Mouse (Mus musculus) hindbrain, embryonic 11.5 days (tissue): Measurements from ENCODE around the gene Rps19. TPM values are rescaled to one million over a fixed set of nuclear protein-coding genes. Genes with fewer than 3 reads are reported as not detected.

Experiments used
- ATAC-seq: fragments of 200-750 bp; cut with Nextera tagmentation; 2 replicates; pipeline ENCODE4 v1.8.0; 2017; ENCODE audit warnings: mild to moderate bottlenecking, moderate TSS enrichment, moderate library complexity; ENCODE audit not compliant: low FRiP score
- DNase-seq: peaks from one replicate; pipeline ENCODE4 v3.0.0-alpha.2; 2015; ENCODE audit warnings: low spot score
- H3K27ac ChIP-seq: fragments of 300-500 bp; sonication (generic); 2 replicates; pipeline ENCODE4 v1.5.1; 2014; ENCODE audit warnings: mild to moderate bottlenecking, low read depth, low read length
- H3K27me3 ChIP-seq: fragments of 300-500 bp; sonication (generic); 2 replicates; pipeline ENCODE4 v1.6.1; 2014; ENCODE audit warnings: mild to moderate bottlenecking, low read length, moderate library complexity, mixed read lengths; ENCODE audit not compliant: control insufficient read depth, insufficient read depth
- H3K36me3 ChIP-seq: fragments of 300-500 bp; sonication (generic); 2 replicates; pipeline ENCODE4 v1.6.1; 2014; ENCODE audit warnings: mild to moderate bottlenecking, low read length, moderate library complexity, mixed read lengths; ENCODE audit not compliant: control insufficient read depth, insufficient read depth
- H3K4me1 ChIP-seq: fragments of 300-500 bp; sonication (generic); replicated peaks from 2 replicates; pipeline ENCODE4 v1.6.1; 2014; ENCODE audit warnings: low read length, mixed read lengths; ENCODE audit not compliant: control insufficient read depth, insufficient read depth
- H3K4me2 ChIP-seq: fragments of 300-500 bp; sonication (generic); replicated peaks from 2 replicates; pipeline ENCODE4 v1.6.1; 2014; ENCODE audit warnings: mild to moderate bottlenecking, low read depth, low read length
- H3K4me3 ChIP-seq: fragments of 300-500 bp; sonication (generic); 2 replicates; pipeline ENCODE4 v1.5.1; 2014; ENCODE audit warnings: low read depth, low read length
- H3K9ac ChIP-seq: fragments of 300-500 bp; sonication (generic); 2 replicates; pipeline ENCODE4 v1.6.1; 2014; ENCODE audit warnings: low read depth, low read length
- H3K9me3 ChIP-seq: fragments of 300-500 bp; sonication (generic); 2 replicates; pipeline ENCODE4 v1.6.1; 2016; ENCODE audit warnings: low read length; ENCODE audit not compliant: control insufficient read depth
- WGBS: fragments of 180-500 bp; shearing (Covaris S2); extraction: QIAGEN DNeasy Blood & Tissue Kit; methylation state at CpG from one replicate; pipeline ENCODE4 v1.1.7; 2014; 5-methylcytosine and 5-hydroxymethylcytosine counted together
- polyA plus RNA-seq: library from polyadenylated mRNA; unstranded; fragments of >200 nt; fragmentation: Nextera tagmentation; extraction: Ambion mirVana; gene quantifications from 2 replicates; pipeline ENCODE4 v1.2.1, GENCODE M21; 2014

Gene Rps19
- polyA plus RNA-seq, 1 experiment from 2014 or later, result 1,792 TPM

DNA sequence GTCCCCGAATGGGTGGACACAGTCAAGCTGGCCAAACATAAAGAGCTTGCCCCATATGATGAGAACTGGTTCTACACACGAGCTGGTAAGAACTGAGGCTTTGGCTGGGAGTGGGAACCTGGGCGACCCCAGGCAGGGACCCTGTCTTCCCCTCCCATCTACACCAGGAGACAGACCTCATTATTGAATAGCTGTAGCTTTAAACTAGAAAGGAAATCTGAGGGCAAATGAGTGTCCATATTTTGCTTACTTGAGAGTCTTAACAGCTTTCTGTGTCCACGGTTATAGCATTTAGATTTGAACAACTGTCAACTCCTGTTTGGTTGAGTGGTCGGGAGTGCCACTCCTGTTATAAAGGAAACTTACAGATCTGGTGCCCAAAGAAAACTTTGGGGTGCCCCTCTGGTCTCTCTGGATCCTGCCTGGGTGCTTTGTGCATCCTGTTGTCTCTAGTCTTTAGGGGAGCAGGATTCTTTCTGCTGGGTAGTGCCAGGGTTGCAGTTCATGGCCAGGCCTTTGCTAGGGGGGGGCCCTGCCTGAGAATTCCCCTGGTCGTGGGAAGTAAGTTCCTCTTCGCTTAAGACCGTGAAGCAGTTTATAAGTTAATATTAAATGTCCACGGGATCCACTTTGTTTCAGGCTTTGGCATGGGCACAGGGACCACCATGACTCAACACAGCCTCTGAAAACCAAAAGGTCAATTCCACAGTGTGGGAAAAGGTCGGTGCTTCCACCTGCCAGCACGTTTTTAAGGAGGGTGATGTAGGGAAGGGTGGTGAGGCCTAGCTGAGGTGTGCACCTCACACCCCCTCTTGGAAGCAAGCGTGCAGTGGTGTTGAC is 1.5 kb downstream of the Rps19 start:
- peak overlapping the region; percentile 49 for H3K4me2 ChIP-seq
- peaks cover 20% of the 10 kb centered on the region; the same call in 1 of the 2 replicates for H3K36me3 ChIP-seq

GRCm38 (mm10) chr7:24886308-24886633 is 2.1 kb downstream of the Rps19 start:
- Histone ChIP-seq H3K27ac (no peak overlapping the region), H3K9ac (peak overlapping the region; percentile 3; the same call in 1 of the 2 replicates), H3K36me3 (peaks cover 20% of the 10 kb centered on the region; the same call in 1 of the 2 replicates), H3K4me3 (peak overlapping the region; percentile 97), H3K9me3 (no peaks in the 10 kb centered on the region), H3K27me3 (no peaks in the 10 kb centered on the region), H3K4me1 (peaks cover 10% of the 10 kb centered on the region), H3K4me2 (peak overlapping the region; percentile 49)
- WGBS, result 74% methylated on average over 4 of the region's 4 CpGs
- no peak for ATAC-seq
- no peak for DNase-seq

More for the DNA sequence above, 1.5 kb downstream of the Rps19 start:
- Histone ChIP-seq H3K9me3 (no peaks in the 10 kb centered on the region), H3K4me3 (peak overlapping the region; percentile 97), H3K9ac (peak overlapping the region; percentile 99), H3K4me1 (peaks cover 10% of the 10 kb centered on the region), H3K27me3 (no peaks in the 10 kb centered on the region), H3K27ac (no peak overlapping the region)
- WGBS, result 47% methylated on average over 12 of the region's 12 CpGs
- DNase-seq, result no peak
- ATAC-seq, result no peak

- H3K4me2 ChIP-seq, result no peak overlapping the region
- H3K27me3 ChIP-seq, result no peaks in the 10 kb centered on the region
- H3K27ac ChIP-seq, result no peak overlapping the region
- 76% methylated on average over 4 of the region's 4 CpGs for WGBS
- H3K9me3 ChIP-seq, result no peaks in the 10 kb centered on the region
- peaks cover 10% of the 10 kb centered on the region for H3K4me1 ChIP-seq
- H3K36me3 ChIP-seq, result peaks cover 20% of the 10 kb centered on the region; the same call in 1 of the 2 replicates
- no peak for DNase-seq
- no peak for ATAC-seq
- H3K9ac ChIP-seq, result no peak overlapping the region
- 0 out of 2 replicates have a peak overlapping the region, but pooled peaks have one; percentile 4 for H3K4me3 ChIP-seq
Measured at GRCm38 (mm10) chr7:24887096-24887495, 2.9 kb downstream of the Rps19 start.

DNA sequence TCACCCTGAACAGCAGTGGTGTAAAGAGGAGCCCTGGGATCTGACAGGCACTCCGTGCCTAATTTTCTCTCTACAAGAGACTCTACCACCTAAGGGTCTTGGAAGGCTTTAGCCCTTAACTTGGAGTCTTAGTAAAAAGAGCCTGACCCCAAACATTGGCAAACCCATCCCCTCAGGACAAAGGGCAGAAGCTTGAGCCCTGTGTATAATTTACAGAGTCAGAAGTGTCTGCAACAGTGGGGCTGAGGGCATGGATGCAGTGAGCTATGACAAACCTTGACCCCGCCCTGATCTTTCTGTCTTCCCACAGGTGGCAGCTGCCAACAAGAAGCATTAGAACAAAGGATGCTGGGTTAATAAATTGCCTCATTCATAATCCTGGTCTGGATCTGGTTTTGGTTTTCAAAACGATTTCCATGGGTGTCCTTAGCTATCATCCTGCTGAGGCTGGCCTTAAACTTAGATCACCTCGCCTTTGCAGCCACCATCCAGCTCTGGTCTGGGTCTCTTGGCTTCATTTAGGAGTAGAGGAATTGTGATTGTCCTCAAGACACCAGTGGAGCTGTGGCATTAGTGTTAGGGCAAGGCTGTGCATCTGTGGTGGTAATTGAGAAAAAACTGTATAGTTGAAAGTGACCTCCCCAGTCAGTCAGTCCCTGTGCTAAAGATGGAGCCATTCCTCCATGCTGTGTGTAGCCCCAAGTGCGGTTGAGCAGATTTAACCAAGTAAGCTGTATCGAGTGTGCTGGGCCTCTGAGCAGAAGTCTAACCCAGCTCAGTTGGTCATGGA is 5.5 kb downstream of the Rps19 start:
- no peak overlapping the region for H3K9ac ChIP-seq
- H3K27ac ChIP-seq, result 0 out of 2 replicates have a peak overlapping the region, but pooled peaks have one; percentile 24
- no peaks in the 10 kb centered on the region for H3K27me3 ChIP-seq
- H3K4me1 ChIP-seq, result peaks cover 10% of the 10 kb centered on the region
- no peak overlapping the region for H3K4me2 ChIP-seq
- WGBS, result 79% methylated on average over 6 of the region's 6 CpGs
- no peak overlapping the region for H3K4me3 ChIP-seq
- H3K36me3 ChIP-seq, result peaks cover 20% of the 10 kb centered on the region; the same call in 1 of the 2 replicates
- DNase-seq (no peak), ATAC-seq (no peak; the same call in 1 of the 2 replicates)
- no peaks in the 10 kb centered on the region for H3K9me3 ChIP-seq

GRCm38 (mm10) chr7:24890281-24891216 is 6.4 kb downstream of the Rps19 start:
- 0 out of 2 replicates have a peak overlapping the region, but pooled peaks have one; percentile 24 for H3K27ac ChIP-seq
- H3K36me3 ChIP-seq, result peaks cover 20% of the 10 kb centered on the region; the same call in 1 of the 2 replicates
- no peaks in the 10 kb centered on the region for H3K9me3 ChIP-seq
- H3K4me2 ChIP-seq, result no peak overlapping the region
- ATAC-seq, result peak; percentile 62
- no peaks in the 10 kb centered on the region for H3K27me3 ChIP-seq
- no peak overlapping the region for H3K4me3 ChIP-seq
- H3K4me1 ChIP-seq, result peaks cover 10% of the 10 kb centered on the region
- H3K9ac ChIP-seq, result no peak overlapping the region
- DNase-seq, result peak; percentile 86
- WGBS, result 33% methylated on average over 10 of the region's 10 CpGs

- Histone ChIP-seq H3K4me1 (peaks cover 3% of the 10 kb centered on the region; the same call in 1 of the 2 replicates), H3K4me2 (no peak overlapping the region), H3K9me3 (no peaks in the 10 kb centered on the region), H3K4me3 (no peak overlapping the region), H3K27me3 (no peaks in the 10 kb centered on the region), H3K9ac (no peak overlapping the region), H3K27ac (no peak overlapping the region), H3K36me3 (peaks cover 20% of the 10 kb centered on the region; the same call in 1 of the 2 replicates)
- ATAC-seq (no peak), DNase-seq (no peak)
- WGBS, result 73% methylated on average over 3 of the region's 3 CpGs
Measured at GRCm38 (mm10) chr7:24891241-24892124, 7.3 kb downstream of the Rps19 start.

- no peak overlapping the region for H3K4me2 ChIP-seq
- H3K36me3 ChIP-seq, result peaks cover 15% of the 10 kb centered on the region; the same call in 1 of the 2 replicates
- H3K4me3 ChIP-seq, result no peak overlapping the region
- H3K27me3 ChIP-seq, result no peaks in the 10 kb centered on the region
- 77% methylated on average over 2 of the region's 2 CpGs for WGBS
- DNase-seq (no peak), ATAC-seq (no peak)
- H3K27ac ChIP-seq, result no peak overlapping the region
- H3K4me1 ChIP-seq, result no peaks in the 10 kb centered on the region
- no peaks in the 10 kb centered on the region for H3K9me3 ChIP-seq
- H3K9ac ChIP-seq, result no peak overlapping the region
Measured at GRCm38 (mm10) chr7:24892125-24892583, 8.0 kb downstream of the Rps19 start.
